Mouse (Mus musculus): ENCODE measurements at regions not wholly inside any gene's neighbourhood (a gene's known extent, or its start where the extent isn't known, plus 50 kb on each side); places are given as distances from the start of the nearest gene placed in this dataset.
A peak's percentile ranks its signal among the peaks of the same experiment; 100 is the strongest.
"Not testable (repeated sequence)": the region's sequence is repeated elsewhere in the genome, so short reads cannot be mapped to it uniquely, and the experiment has no call there.

DNA sequence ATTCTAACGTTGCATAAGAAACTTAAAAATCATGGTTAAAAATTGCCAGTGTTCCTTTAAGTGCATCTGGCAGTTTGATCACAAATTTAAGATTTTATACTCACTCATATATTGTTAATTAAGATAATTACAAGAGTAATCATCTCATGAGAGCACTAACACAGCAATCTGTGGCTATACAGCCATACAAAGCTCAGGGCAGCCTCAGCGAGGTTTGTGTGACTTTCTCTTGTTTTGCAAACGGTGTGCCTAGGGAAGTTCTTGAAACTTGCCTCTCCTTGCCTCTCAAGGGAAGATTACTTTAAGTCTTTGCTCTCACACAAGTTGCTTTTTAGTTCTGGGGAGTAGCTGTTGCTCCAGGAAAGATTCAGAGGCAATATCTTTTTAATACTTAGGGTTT, 58.1 kb upstream of the Slc1a4 start:
- DNase-seq (ENCODE audit: low spot score), result no peak

DNA sequence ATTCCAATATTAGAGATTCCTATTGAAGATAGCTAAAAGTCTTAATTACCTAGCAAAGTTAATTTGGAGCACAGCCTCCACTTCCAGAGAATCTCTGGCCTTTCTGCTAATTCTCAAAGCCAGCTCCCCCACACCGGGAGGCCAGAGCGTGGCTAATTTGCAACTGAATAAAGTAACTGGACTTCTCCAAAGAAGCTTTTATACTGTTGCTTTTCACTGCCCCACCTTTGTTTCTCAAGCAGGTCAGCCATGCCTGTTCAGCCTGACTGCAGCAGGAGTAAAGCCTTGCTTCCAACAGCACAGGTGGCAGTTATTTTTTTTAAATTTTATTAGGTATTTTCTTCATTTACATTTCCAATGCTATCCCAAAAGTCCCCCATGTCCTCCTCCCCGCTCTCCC, 60.8 kb upstream of the Slc1a4 start:
- not testable (repeated sequence) for DNase-seq (ENCODE audit: low spot score)

DNA sequence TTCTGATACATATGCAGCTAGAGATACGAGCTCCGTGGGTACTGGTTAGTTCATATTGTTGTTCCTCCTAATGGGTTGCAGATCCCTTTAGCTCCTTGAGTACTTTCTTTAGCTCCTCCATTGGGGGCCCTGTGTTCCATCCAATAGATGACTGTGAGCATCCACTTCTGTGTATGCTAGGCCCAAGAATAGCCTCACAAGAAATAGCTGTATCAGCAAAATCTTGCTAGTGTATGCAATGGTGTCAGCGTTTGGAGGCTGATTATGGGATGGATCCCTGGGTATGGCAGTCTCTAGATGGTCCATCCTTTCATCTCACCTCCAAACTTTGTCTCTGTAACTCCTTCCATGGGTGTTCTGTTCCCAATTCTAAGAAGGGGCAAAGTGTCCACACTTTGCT, 61.3 kb upstream of the Slc1a4 start:
- not testable (repeated sequence) for DNase-seq (ENCODE audit: low spot score)

GRCm38 (mm10) chr11:20395848-20396203, 63.3 kb upstream of the Slc1a4 start:
- no peak for DNase-seq (ENCODE audit: low spot score)

GRCm38 (mm10) chr11:20396204-20396848, 63.8 kb upstream of the Slc1a4 start:
- no peak for DNase-seq (ENCODE audit: low spot score)

DNA sequence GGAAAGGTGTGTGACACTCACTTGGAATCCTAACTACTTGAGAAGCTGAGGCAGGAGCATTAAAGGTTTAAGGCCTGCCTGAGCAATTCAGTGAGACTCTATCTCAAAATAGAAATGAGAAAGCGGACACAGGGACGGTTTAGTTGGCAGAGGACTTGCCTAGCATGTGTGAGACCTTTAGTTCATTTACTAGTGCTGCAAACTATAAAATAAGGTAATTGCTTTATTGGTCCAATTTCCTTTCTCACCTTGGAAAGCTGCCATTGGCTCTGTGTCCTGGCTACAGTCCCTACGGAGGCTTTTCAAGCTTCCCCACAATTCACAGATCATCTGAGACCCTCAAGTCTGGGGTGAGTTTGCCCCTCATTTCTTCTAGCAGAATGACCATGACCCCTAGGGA, 64.4 kb upstream of the Slc1a4 start:
- DNase-seq (ENCODE audit: low spot score), result no peak

DNA sequence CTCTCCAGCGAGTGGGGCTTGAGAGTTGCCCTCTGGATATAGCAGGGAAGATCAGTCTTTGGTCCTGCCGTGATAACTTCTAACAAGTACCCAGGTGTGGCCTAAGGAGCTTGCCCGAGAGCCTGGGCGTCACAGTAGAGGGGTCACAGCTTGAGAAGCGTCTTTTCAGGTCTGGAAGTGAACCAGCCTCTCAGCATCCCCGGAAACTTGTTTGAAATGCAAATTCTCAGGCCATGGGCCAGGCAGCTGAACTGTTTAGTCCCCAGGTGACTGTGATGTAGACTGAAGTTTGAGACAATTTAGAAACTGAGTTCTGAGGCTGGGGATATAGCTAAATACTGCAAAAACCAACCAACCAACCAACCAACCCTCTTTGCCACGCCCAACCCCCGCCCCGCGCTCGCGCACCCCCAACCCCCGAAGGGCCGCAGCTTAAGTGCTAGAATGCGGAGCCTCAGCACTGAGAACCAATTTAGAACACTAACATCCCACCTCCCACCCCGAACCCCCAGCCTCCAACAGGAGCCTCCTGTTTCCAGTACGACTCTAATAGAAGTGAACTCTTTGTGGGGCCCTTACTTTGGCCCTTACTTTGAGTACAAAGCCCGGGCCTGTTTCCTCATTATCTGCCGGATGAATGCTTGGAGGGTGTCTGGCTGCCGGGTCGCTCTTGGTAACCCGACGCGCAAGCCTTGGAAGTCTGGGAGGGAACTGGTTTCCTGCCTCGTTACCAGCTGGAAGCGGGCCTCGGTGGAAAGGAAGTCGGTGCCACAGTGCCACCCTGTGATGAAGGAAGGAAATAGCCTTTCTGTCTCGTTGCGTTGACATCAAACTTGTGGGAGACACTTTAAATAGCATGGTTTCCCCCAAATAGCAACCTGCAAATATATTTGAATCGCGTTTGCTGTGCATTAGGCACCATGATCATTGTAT, 68.1 kb upstream of the Slc1a4 start:
- DNase-seq (ENCODE audit: low spot score), result peak; percentile 58

DNA sequence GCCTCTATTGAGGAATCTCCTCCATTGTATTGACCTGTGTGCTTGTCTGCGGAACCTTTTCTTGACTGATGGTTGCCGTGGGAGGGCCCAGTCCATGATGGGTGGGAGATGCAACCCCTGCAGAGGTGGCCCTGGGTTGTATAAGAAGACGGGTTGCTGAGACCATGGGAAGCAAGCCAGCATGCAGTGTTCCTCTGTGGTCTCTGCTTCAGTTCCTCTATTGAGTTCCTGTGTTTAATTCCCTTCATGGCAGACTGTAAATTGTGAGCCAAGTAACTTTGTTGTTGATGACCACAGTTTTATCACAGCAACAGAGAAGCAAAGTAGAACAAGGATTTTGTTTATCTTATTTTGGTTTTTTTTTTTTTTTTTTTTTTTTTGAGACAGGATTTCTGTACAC, 70.9 kb upstream of the Slc1a4 start:
- no peak for DNase-seq (ENCODE audit: low spot score)

DNA sequence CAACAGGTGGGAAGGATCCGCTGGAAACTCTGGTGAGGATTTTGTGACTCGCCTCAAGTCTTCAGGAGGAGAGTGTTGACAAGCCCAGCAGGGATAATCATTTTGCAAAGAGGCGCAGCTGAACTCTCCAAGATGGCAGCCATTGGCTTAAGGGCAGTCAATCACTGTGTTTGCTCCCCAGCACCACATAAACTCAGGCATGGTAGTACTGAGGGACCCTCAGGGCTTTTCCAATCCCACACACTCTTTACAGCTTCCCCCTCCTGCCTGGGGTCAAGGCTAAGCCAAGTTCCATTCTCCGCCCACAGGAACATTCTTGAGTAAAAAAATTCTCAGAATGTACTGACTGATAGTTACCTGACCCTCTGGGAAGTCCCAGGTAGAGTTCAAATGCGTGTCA, 72.0 kb upstream of the Slc1a4 start:
- DNase-seq (ENCODE audit: low spot score), result no peak

DNA sequence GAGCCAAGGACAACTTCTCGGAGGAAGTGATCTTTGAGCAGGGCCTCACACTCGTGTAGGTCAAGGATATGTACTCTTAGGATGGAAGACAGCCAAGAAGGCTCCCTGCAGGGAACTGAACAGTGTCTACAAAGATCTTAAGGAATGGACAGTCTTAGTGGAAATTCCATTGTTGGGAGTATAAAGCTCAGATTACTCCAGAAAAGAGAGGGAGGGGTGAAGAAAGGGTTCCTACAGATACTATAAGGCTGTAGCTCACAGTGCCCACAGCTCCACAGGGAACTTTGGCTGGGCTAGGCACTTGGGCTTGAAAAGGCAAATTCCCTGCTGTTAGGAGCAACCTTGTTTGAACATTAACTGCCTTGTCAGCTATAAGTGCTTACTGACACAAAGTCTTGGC, 85.6 kb upstream of the Slc1a4 start:
- DNase-seq (ENCODE audit: low spot score), result no peak

- DNase-seq (ENCODE audit: low spot score), result no peak
These were observed 88.4 kb upstream of the Slc1a4 start for GRCm38 (mm10) chr11:20420876-20421275.

GRCm38 (mm10) chr11:20436057-20436456, 103.5 kb upstream of the Slc1a4 start:
- no peak for DNase-seq (ENCODE audit: low spot score)

DNA sequence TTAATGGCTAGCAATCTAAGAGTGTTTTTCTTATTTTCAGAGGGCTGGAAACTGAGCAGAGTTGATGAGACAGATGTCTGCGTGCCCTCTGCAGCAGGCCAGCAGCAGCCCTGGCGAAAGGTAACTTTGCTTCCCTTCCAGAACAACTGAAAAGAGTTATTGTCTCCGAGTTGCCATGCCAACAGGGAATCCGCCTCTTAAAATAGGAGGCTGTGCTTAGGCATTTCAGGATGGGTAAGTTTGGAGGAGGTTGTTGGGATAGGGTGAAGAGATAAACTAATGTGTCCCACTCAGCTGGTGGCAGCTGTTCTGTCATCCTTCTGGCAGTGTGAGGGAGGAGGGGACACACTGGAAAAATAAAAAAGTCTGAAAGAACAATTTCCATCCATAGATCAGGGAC, 100.6 kb upstream of the Sertad2 start:
- DNase-seq (ENCODE audit: low spot score), result no peak

GRCm38 (mm10) chr11:20445061-20445902, 97.8 kb upstream of the Sertad2 start:
- DNase-seq (ENCODE audit: low spot score), result no peak

DNA sequence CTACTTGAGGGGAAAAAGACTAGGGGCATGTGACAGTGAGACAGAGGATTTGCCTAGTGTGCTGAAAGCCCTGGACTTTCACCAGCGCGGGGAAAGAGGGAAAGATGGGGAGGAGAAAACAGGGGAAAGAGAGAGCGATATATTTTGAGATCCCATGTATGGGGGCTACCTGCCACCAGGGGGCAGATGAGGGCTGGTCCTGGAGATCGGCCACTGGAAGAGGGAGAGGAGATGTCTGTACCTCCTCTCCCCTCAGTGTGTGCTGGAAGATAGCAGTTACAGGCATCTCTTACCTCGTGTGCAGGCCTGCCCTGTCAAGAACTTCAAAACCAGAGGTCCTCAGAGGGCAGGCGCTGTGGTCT, 97.2 kb upstream of the Sertad2 start:
- DNase-seq (ENCODE audit: low spot score), result peak; percentile 21

DNA sequence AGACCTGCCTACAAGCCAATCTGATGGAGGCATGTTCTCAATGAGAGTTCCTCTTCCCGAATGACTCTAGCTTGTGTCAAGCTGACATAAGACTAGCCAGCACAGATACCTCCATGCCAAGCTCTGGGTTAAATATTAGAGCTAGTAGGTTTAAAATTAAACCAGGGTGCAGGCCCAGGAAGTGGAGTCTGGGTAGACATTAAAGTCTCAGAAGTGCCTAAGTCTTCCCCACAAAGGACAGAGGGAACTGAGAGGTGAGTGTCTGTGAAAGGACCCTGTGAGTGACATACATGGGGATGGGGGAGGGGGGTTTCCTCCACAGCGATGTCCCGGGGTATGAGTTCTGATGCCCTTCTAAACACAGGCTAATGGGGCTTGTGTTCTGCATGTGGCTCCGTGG, 90.2 kb upstream of the Sertad2 start:
- no peak for DNase-seq (ENCODE audit: low spot score)

DNA sequence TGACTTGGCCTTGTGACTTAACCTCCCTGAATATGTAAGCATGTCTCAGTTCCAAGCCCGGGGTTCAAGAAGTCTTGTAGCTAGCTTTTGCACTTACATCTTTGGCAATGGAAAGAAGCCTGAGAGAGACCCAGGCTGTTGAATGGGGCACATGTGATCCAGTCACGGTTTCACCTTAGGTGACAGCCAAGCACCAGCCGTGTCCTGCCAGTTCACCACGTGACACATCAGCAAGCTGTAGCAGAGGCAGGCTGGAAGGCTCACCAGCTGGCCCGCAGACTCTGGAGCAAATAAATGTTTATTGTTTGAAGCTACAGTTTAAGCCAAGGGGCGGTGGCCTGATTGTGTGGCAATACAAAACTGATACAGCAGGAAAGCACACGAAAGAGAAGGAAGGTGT, 89.3 kb upstream of the Sertad2 start:
- no peak for DNase-seq (ENCODE audit: low spot score)

DNA sequence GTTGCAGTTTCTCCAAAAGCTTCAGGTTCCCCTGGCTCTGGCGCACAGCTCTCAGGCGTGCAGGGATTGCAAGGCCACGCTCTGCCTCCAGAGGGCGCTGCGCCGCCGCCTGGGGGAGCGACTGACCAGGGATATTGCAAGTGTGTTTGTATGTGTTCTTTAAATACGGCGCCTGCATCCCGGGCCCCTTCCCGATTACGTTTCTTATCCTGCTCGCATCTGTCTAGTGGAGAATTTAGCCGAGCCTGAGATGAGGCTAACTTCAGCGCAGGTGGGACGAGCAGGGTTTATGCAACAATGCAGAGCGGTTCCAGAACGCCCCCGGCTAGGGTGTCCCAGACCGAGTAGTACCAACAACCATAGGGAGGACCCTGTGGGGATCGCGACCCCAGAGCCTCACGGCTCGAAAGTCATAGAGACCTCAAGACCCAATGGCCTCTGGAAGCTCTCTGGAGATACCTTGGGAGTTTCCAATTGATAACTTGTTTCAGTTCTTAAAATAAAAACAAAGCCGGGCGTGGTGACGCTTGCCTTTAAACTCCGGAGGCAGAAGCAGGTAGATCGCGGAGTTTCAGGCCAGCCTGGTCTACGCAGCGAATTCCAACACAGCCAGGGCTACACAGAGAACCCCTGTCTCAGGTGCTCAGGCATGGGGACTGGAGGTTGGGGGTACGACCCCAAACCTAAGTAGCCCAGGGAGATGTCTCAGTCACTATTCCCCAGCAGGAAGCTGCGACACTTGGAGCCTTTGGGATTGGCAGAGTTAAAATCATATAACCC, 87.8 kb upstream of the Sertad2 start:
- peak; percentile 51 for DNase-seq (ENCODE audit: low spot score)

DNA sequence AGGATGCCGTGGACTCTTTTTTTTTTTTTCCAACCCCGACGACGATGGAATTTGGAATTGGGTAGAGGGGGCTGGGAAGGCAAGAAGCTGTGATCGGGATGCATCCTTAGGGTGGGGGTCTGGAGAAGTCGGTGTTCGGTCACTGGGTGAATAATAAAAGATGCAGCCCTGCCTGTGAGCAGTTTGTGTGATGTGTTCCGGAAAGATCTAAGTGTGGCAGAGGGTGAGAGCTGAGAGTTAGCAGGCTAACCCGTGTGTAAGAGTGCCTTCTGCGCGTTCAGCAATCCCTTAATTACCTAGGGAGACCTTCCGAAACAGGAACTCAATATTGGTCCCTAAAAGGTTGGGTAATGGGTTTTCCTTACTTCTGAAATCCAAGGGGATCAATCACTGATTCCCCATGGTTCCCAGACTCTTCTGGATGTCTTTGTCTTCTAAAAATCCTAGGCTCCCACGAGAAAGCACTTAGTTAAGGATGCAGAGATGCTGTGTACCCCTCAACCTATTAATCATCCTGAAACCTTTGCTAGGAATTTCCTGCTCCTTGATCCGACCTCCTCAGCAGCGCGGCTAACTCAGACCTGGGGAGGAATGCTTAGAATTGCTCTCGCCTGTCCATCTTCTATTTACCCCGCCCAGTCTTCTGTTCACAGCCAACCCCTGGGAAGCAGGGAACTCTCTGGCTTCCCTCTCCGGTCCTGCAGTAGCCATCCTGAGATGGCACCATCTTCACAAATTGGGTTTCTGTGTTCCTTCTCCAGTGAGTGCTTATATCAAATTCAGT, 87.0 kb upstream of the Sertad2 start:
- no peak for DNase-seq (ENCODE audit: low spot score)

DNA sequence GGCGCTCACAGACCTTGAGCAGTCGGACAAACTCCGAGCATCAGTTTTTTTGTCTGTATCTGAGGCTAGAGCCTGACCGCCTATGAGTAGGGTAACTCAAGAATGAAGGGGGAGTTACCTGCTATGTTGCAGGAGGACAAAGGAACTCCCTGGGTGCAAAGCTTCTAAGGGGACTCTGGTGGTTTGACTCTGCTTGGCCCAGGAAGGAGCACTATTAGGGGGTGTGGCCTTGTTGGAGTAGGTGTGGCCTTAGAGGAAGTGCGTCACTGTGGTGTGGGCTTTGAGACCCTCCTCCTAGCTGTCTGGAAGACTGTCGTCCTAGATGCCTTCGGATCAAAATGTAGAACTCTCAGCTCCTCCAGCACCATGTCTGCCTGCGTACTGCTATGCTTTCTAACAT, 83.9 kb upstream of the Sertad2 start:
- DNase-seq (ENCODE audit: low spot score), result no peak

DNA sequence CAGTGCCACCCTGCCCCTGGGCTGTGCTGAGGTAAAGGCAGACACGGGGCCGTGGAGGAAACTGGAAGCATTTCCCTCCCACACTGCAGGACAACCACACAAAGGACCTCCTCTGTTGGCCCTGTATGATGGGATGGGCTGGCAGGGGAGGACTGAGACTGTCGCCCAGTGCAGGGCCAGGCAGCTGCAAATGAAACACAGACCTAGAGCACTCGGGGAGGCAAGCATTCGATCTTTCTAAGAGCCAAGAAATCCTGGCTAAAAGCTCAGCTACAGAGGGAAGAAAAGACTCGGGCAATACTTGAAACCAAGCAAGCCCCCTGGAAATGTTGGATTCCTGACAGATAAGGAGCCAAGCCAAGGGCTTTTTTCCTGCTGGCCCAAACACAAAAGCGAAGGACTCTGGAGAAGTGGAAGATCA, 82.5 kb upstream of the Sertad2 start:
- DNase-seq (ENCODE audit: low spot score), result no peak

Data from ovary, adult 18-20 months (tissue).